Mouse (Mus musculus): ENCODE results near the gene Arl15.

GRCm38 (mm10) chr13:114162753-114163152 is 368.4 kb downstream of the Arl15 start:
- TF ChIP-seq CTCF (IDR thresholded peaks at IDR 0.05; ENCODE audit: extremely low read depth, insufficient read depth, insufficient read length, insufficient replicate concordance), result no peak
- TF ChIP-seq POLR2A (IDR thresholded peaks at IDR 0.05; ENCODE audit: low read depth, low read length), result no peak
